Mouse (Mus musculus) kidney, adult 2 months (tissue): Measurements from ENCODE around the gene Sel1l2. TPM values are rescaled to one million over a fixed set of nuclear protein-coding genes. Genes with fewer than 3 reads are reported as not detected.
A peak's percentile ranks its signal among the peaks of the same experiment; 100 is the strongest.
"Not testable (repeated sequence)": the region's sequence is repeated elsewhere in the genome, so short reads cannot be mapped to it uniquely, and the experiment has no call there.

ENCODE experiments used
- DNase-seq: peaks from one replicate; pipeline ENCODE4 v3.0.0; 2021
- H3K27ac ChIP-seq: fragments of 200-500 bp; 2 replicates; pipeline ENCODE4 v1.5.1; 2012; ENCODE audit warnings: low read depth, low read length, control low read depth, inconsistent platforms; ENCODE audit not compliant: insufficient read depth
- H3K27me3 ChIP-seq: fragments of 200-500 bp; replicated peaks from 2 replicates; pipeline ENCODE4 v1.6.1; 2012; ENCODE audit warnings: mild to moderate bottlenecking, moderate library complexity, low read length, inconsistent platforms; ENCODE audit not compliant: control insufficient read depth, insufficient read depth
- H3K36me3 ChIP-seq: fragments of 200-500 bp; 2 replicates; pipeline ENCODE4 v1.6.1; 2012; ENCODE audit warnings: mild to moderate bottlenecking, moderate library complexity, low read length, inconsistent platforms; ENCODE audit not compliant: control insufficient read depth, insufficient read depth
- H3K4me1 ChIP-seq: fragments of 200-500 bp; 2 replicates; pipeline ENCODE4 v1.6.1; 2011; ENCODE audit warnings: low read length; ENCODE audit not compliant: control insufficient read depth, insufficient read depth
- H3K4me3 ChIP-seq: fragments of 200-500 bp; 2 replicates; pipeline ENCODE4 v1.5.1; 2011; ENCODE audit warnings: mild to moderate bottlenecking, low read depth, low read length, control low read depth; ENCODE audit not compliant: insufficient read depth
- CTCF ChIP-seq: fragments of 200-500 bp; conservative IDR thresholded peaks from 2 replicates; pipeline ENCODE4 v1.5.1; 2011; ENCODE audit warnings: low read depth, mild to moderate bottlenecking, control low read depth, low read length, moderate library complexity, mixed read lengths; ENCODE audit not compliant: insufficient read depth, insufficient read length
- POLR2A ChIP-seq: fragments of 200-500 bp; IDR thresholded peaks from one replicate; pipeline ENCODE4 v1.6.1; 2011; ENCODE audit warnings: low read depth, low read length, control low read depth
- WGBS: fragments of 180-500 bp; shearing (Covaris S2); methylation state at CpG from one replicate; pipeline ENCODE4 v1.1.7; 2018; 5-methylcytosine and 5-hydroxymethylcytosine counted together
- polyA plus RNA-seq: library from polyadenylated mRNA; depleted of rRNA; stranded (reverse); fragments of >200 nt; gene quantifications from 2 replicates; pipeline ENCODE4 v1.2.3, GENCODE M21; 2012; rRNA removed

Sel1l2 gene
- polyA plus RNA-seq, 1 experiment = not detected

DNA sequence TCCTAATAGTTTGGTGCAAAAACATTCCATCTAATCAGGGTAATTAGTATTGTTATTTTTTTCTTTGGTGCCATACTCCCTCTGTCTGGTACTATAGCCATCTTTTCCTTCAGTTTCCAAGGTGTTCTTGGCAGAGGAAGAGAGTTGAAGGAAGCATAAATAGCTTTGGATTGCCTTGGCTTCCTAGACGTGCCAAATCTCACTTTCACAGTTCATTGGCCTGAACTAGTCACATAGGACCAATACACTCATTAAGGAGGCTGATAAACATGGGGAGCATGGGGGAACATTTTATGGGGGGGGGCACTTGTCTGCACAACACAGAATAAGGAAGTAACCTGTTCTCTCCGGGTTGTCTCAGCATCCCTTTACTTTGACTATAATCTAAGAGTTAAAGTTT, 174.1 kb downstream of the Sel1l2 start:
- no peak for DNase-seq
- 42% methylated on average over 2 of the region's 2 CpGs for WGBS
- H3K27ac ChIP-seq = no peak overlapping the region
- no peak overlapping the region for H3K4me3 ChIP-seq
- no peaks in the 10 kb centered on the region for H3K36me3 ChIP-seq
- H3K27me3 ChIP-seq = no peaks in the 10 kb centered on the region
- no peaks in the 10 kb centered on the region for H3K4me1 ChIP-seq
- TF ChIP-seq CTCF (no peak), POLR2A (no peak)

- TF ChIP-seq CTCF = no peak
- TF ChIP-seq POLR2A = no peak
- WGBS = 91% methylated on average over 4 of the region's 4 CpGs
- H3K27ac ChIP-seq = no peak overlapping the region
- H3K4me1 ChIP-seq = no peaks in the 10 kb centered on the region
- H3K36me3 ChIP-seq = no peaks in the 10 kb centered on the region
- H3K27me3 ChIP-seq = no peaks in the 10 kb centered on the region
- no peak overlapping the region for H3K4me3 ChIP-seq
- no peak for DNase-seq
These were observed 174.9 kb downstream of the Sel1l2 start for GRCm38 (mm10) chr2:140214519-140215027.

DNA sequence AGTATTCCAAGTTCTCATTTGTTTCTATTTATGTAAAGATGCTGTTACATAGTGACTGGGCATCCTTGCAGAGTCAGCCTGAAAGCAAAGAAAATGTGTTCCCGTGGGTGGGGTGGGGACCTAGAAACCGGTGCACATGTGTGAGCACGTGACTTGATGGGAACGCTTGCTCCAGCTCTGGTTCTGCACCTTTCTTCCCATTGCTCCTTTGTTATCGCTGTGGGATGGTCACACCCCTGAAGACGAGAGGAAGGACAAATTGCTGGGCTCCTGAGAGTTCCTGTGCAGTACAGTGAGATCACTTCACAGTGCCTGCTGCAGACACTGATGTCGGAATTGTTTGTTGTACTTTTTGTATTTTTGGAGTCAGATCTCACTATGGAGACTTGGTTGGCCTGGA, 185.8 kb downstream of the Sel1l2 start:
- Histone ChIP-seq H3K27me3 (no peaks in the 10 kb centered on the region), H3K4me1 (no peaks in the 10 kb centered on the region), H3K27ac (no peak overlapping the region), H3K4me3 (no peak overlapping the region), H3K36me3 (peaks cover 3% of the 10 kb centered on the region)
- TF ChIP-seq CTCF = no peak
- no peak for TF ChIP-seq POLR2A
- DNase-seq = no peak
- 95% methylated on average over 7 of the region's 7 CpGs for WGBS

- TF ChIP-seq CTCF = no peak
- no peak for TF ChIP-seq POLR2A
- Histone ChIP-seq H3K4me1 (no peaks in the 10 kb centered on the region), H3K27ac (no peak overlapping the region), H3K4me3 (no peak overlapping the region), H3K36me3 (peaks cover 3% of the 10 kb centered on the region), H3K27me3 (no peaks in the 10 kb centered on the region)
- WGBS = 84% methylated on average over 5 of the region's 5 CpGs
- DNase-seq = no peak
These were observed 186.9 kb downstream of the Sel1l2 start for GRCm38 (mm10) chr2:140202573-140202972.

- 53% methylated on average over 2 of the region's 2 CpGs for WGBS
- H3K27me3 ChIP-seq = no peaks in the 10 kb centered on the region
These were observed 188.8 kb downstream of the Sel1l2 start for GRCm38 (mm10) chr2:140200713-140201112.

GRCm38 (mm10) chr2:140185685-140186210, 203.8 kb downstream of the Sel1l2 start:
- H3K36me3 ChIP-seq, H3K27me3 ChIP-seq, H3K4me1 ChIP-seq, H3K27ac ChIP-seq, H3K4me3 ChIP-seq, DNase-seq: not testable (repeated sequence)
- WGBS = 97% methylated on average over 3 of the region's 3 CpGs

More at GRCm38 (mm10) chr2:140200713-140201112, 188.8 kb downstream of the Sel1l2 start:
- no peak for DNase-seq
- H3K4me3 ChIP-seq = no peak overlapping the region
- no peaks in the 10 kb centered on the region for H3K4me1 ChIP-seq
- H3K36me3 ChIP-seq = peaks cover 3% of the 10 kb centered on the region
- H3K27ac ChIP-seq = no peak overlapping the region
- 0 out of 2 replicates have a peak, but pooled peaks have one; percentile 21 for TF ChIP-seq CTCF
- TF ChIP-seq POLR2A = no peak

Other genes with a start within 250 kb of the Sel1l2 start
- not detected in 2 replicates for gene Gm17374, start 237.7 kb downstream of the Sel1l2 start, polyA plus RNA-seq
- 1.0 and 1.4 TPM in 2 replicates for gene Esf1, start 219.1 kb downstream of the Sel1l2 start, polyA plus RNA-seq
- gene Ndufaf5, start 219.1 kb downstream of the Sel1l2 start, polyA plus RNA-seq = 10.4 and 10.9 TPM in 2 replicates
- gene Macrod2, start 5.6 kb upstream of the Sel1l2 start, polyA plus RNA-seq = 6.8 and 9.8 TPM in 2 replicates